12 mouse cellular contexts compared by ENCODE assay signal in the genomic region with DNA sequence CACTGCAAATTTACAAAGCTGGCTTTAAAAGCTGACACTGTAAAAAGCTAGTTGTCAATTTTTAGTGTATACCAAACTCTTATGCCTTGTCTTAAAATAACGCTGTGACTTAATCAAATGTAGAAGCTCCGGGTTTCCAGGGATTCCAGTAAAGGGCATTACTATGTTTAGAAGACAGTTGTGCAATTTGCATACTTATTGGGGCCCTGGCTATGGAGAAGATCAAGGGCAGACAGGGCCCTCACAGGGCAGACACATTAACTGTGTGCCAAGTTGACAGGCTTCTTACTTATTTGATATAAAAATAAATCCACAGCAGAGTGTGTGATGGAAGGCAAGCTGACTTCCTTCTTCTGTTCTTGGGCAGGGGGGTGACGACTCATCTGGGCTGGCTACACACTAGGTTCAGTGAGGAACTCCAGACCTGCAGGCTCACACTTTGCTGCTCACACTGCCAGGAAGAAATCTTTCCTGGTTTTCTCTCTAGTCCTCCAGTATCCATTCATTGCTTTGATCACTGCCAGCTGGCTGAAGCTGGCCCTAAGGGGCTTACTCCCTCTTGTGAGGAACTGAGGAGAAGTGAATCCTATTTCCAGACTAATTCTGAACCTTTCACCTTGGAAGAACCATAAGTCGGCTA.
DNase-seq lines count a peak whose midpoint lies in the region; ATAC-seq and TF ChIP-seq lines count a peak whose summit lies in the region.
"Had no signal": no experiment of that assay in that cellular context is flagged by ENCODE, and none has a peak within 500 bp of the region (broad histone marks: within the 10 kb centered on the region; RNA-seq: fewer than 3 reads in every experiment).

No protein-coding gene starts in this region.

- 27% methylated on average over 4 of the region's 4 CpGs for WGBS in embryonic facial prominence, embryonic 15.5 days
- WGBS in embryonic facial prominence, embryonic 10.5 days = 59% methylated on average over 4 of the region's 4 CpGs
- WGBS in midbrain, postnatal 0 days = 33% methylated on average over 4 of the region's 4 CpGs

- DNase-seq in embryonic facial prominence, embryonic 10.5 days (ENCODE audit: low spot score) = no peak
- no peak for DNase-seq in layer of hippocampus, adult 2 months (ENCODE audit: low spot score in 2 of 2)
- no peak for DNase-seq in layer of hippocampus, adult 9-10 months (ENCODE audit: low spot score)
- DNase-seq in brain, adult 2 months (ENCODE audit: low read depth, low spot score) = peak; percentile 22
- DNase-seq in midbrain, postnatal 0 days (ENCODE audit: low spot score) = peak; percentile 55
- DNase-seq in cerebellum, postnatal 25 days = no peak
- no peak for DNase-seq in layer of hippocampus, adult 9-11 months
- DNase-seq: kidney, adult 9 months; layer of hippocampus, postnatal 36 days; thymus, postnatal 36 days had no signal

- no peaks in the 10 kb centered on the region for H3K36me3 ChIP-seq in embryonic facial prominence, embryonic 15.5 days
- H3K36me3 ChIP-seq in embryonic facial prominence, embryonic 10.5 days (replicated peaks) = no peaks in the 10 kb centered on the region
- H3K36me3 ChIP-seq in midbrain, postnatal 0 days (ENCODE audit: insufficient read depth, low read length) = no peaks in the 10 kb centered on the region

- H3K27me3 ChIP-seq in embryonic facial prominence, embryonic 15.5 days = no peaks in the 10 kb centered on the region
- no peaks in the 10 kb centered on the region for H3K27me3 ChIP-seq in embryonic facial prominence, embryonic 10.5 days (replicated peaks; ENCODE audit: low read depth, poor library complexity, severe bottlenecking)
- H3K27me3 ChIP-seq in midbrain, postnatal 0 days (ENCODE audit: insufficient read depth, low read length) = no peaks in the 10 kb centered on the region

- peak; percentile 43; the same call in 1 of the 2 replicates for ATAC-seq in embryonic facial prominence, embryonic 15.5 days (ENCODE audit: insufficient number of reproducible peaks, low FRiP score, low TSS enrichment, low read depth)
- no peak for ATAC-seq in midbrain, postnatal 0 days (ENCODE audit: low FRiP score)

- no peak for TF ChIP-seq CTCF in layer of hippocampus, adult 2 months (conservative IDR thresholded peaks at IDR 0.05)
- TF ChIP-seq CTCF in midbrain, postnatal 0 days (IDR thresholded peaks at IDR 0.05) = peak; percentile 11; the same call in 1 of the 2 replicates

- no peak overlapping the region for H3K9ac ChIP-seq in embryonic facial prominence, embryonic 15.5 days
- H3K9ac ChIP-seq in midbrain, postnatal 0 days (replicated peaks; ENCODE audit: low read length, poor library complexity, severe bottlenecking) = no peak overlapping the region

- H3K4me3 ChIP-seq in embryonic facial prominence, embryonic 15.5 days (replicated peaks) = no peak overlapping the region
- no peak overlapping the region for H3K4me3 ChIP-seq in embryonic facial prominence, embryonic 10.5 days
- H3K4me3 ChIP-seq in layer of hippocampus, adult 2 months = no peak overlapping the region
- H3K4me3 ChIP-seq in midbrain, postnatal 0 days (ENCODE audit: low read depth, low read length) = no peak overlapping the region

- no peaks in the 10 kb centered on the region for H3K9me3 ChIP-seq in embryonic facial prominence, embryonic 15.5 days (replicated peaks)
- no peaks in the 10 kb centered on the region for H3K9me3 ChIP-seq in embryonic facial prominence, embryonic 10.5 days
- H3K9me3 ChIP-seq in midbrain, postnatal 0 days (ENCODE audit: low read length) = no peaks in the 10 kb centered on the region

- H3K4me2 ChIP-seq in embryonic facial prominence, embryonic 15.5 days (replicated peaks) = no peak overlapping the region
- no peak overlapping the region for H3K4me2 ChIP-seq in midbrain, postnatal 0 days (ENCODE audit: low read depth, low read length, poor library complexity, severe bottlenecking)
- H3K4me2 ChIP-seq: liver, embryonic 11.5 days had no signal

- peaks cover 9% of the 10 kb centered on the region for H3K4me1 ChIP-seq in embryonic facial prominence, embryonic 15.5 days
- peaks cover 48% of the 10 kb centered on the region for H3K4me1 ChIP-seq in embryonic facial prominence, embryonic 10.5 days
- H3K4me1 ChIP-seq in midbrain, postnatal 0 days (ENCODE audit: insufficient read depth, low read length) = peaks cover 5% of the 10 kb centered on the region

- no peak overlapping the region for H3K27ac ChIP-seq in embryonic facial prominence, embryonic 15.5 days (replicated peaks)
- H3K27ac ChIP-seq in embryonic facial prominence, embryonic 10.5 days (replicated peaks) = no peak overlapping the region
- H3K27ac ChIP-seq in layer of hippocampus, adult 2 months = peak overlapping the region; percentile 59; the same call in 1 of the 2 replicates
- peak overlapping the region; percentile 26; the same call in 1 of the 2 replicates for H3K27ac ChIP-seq in midbrain, postnatal 0 days (ENCODE audit: low read depth, low read length)

Comparison
In these comparisons a context has a peak if more than half of its experiments do, and no peak if none do; other contexts are left out.
1. H3K27ac ChIP-seq: peak in layer of hippocampus, adult 2 months (single experiment) and midbrain, postnatal 0 days (single experiment); none in embryonic facial prominence, embryonic 15.5 days (single experiment) and embryonic facial prominence, embryonic 10.5 days (single experiment).
2. DNase-seq: peak in brain, adult 2 months (single experiment) and midbrain, postnatal 0 days (single experiment); none in embryonic facial prominence, embryonic 10.5 days (single experiment), layer of hippocampus, adult 2 months (0 of 2), layer of hippocampus, adult 9-10 months (single experiment), cerebellum, postnatal 25 days (0 of 2) and layer of hippocampus, adult 9-11 months (single experiment).